Mouse (Mus musculus): ENCODE measurements around the gene Sox11. TPM values are rescaled to one million over a fixed set of nuclear protein-coding genes. Genes with fewer than 3 reads are reported as not detected.

Sox11 gene
- polyA plus RNA-seq, 1 experiment from 2014 or later: 376 TPM

DNA sequence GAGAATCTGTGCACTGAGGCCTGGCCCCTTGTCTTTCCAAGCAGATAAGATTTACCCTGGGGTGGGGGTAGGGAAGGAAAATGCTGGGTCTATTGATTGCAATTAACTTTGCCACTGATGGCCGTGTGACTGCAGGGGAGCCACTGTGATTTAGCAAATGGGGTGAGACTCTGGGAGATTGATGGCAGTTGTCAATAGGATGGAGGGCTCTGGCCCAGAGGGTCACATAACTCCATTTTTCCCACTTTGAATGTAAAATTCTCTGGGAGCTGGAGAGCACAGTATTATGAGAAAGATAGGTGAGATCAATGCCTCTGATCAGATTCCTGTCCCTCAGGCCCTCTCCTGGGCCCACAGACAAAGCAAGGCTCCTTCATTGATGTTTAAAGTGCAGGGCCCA, 49.2 kb downstream of the Sox11 start:
- no peak overlapping the region for H3K9ac ChIP-seq
- no peaks in the 10 kb centered on the region for H3K27me3 ChIP-seq (ENCODE audit: control insufficient read depth, insufficient read depth, low read length)
- H3K9me3 ChIP-seq (ENCODE audit: control insufficient read depth, low read length): no peaks in the 10 kb centered on the region
- H3K36me3 ChIP-seq (replicated peaks; ENCODE audit: control insufficient read depth, insufficient read depth): no peaks in the 10 kb centered on the region
- ATAC-seq (ENCODE audit: low FRiP score) (no peak), DNase-seq (ENCODE audit: low spot score) (no peak)
- no peak overlapping the region for H3K4me3 ChIP-seq (replicated peaks; ENCODE audit: low read length)
- WGBS: 25% methylated on average over 1 of the region's 1 CpGs
- H3K4me1 ChIP-seq (replicated peaks; ENCODE audit: control insufficient read depth, insufficient read depth, low read length): peaks cover 15% of the 10 kb centered on the region
- H3K4me2 ChIP-seq (replicated peaks): no peak overlapping the region
- peak overlapping the region; percentile 3; the same call in 1 of the 2 replicates for H3K27ac ChIP-seq

All from hindbrain, embryonic 14.5 days (tissue).